Mouse (Mus musculus) G1E (cell line): ENCODE results near the gene A4galt. TPM values are rescaled to one million over a fixed set of nuclear protein-coding genes. Genes with fewer than 3 reads are reported as not detected.

Source experiments
- ATAC-seq: 2 replicates; pipeline ENCODE4 v1.8.0; 2016; ENCODE audit warnings: mild to moderate bottlenecking; ENCODE audit not compliant: insufficient number of reproducible peaks, poor library complexity, low FRiP score, severe bottlenecking; ENCODE audit errors: extremely low read depth
- DNase-seq: peaks from one replicate; pipeline ENCODE4 v3.0.0; 2012; ENCODE audit warnings: low spot score
- H3K27me3 ChIP-seq: 2 replicates; pipeline ENCODE4 v1.6.1; 2012; ENCODE audit warnings: mild to moderate bottlenecking, low read length, inconsistent platforms; ENCODE audit not compliant: insufficient read depth
- H3K36me3 ChIP-seq: replicated peaks from 2 replicates; pipeline ENCODE3; 2012; ENCODE audit warnings: mild to moderate bottlenecking, inconsistent platforms
- H3K4me1 ChIP-seq: 2 replicates; pipeline ENCODE4 v1.6.1; 2012; ENCODE audit warnings: low read depth, low read length, inconsistent platforms, mixed read lengths; ENCODE audit not compliant: insufficient read depth
- H3K4me3 ChIP-seq: 2 replicates; pipeline ENCODE4 v1.5.1; 2012; ENCODE audit warnings: low read depth, mild to moderate bottlenecking, inconsistent platforms, low read length, moderate library complexity, mixed read lengths
- H3K9me3 ChIP-seq: replicated peaks from 2 replicates; pipeline ENCODE4 v1.6.1; 2012; ENCODE audit warnings: inconsistent platforms
- CTCF ChIP-seq: IDR thresholded peaks from 2 replicates; pipeline ENCODE4 v1.5.1; 2012; ENCODE audit warnings: low read depth, low read length, inconsistent platforms, mixed read lengths
- GATA1 ChIP-seq: IDR thresholded peaks from 2 replicates; pipeline ENCODE4 v1.6.1; 2012; ENCODE audit warnings: borderline replicate concordance, low read length, inconsistent platforms, mixed read lengths
- GATA2 ChIP-seq: IDR thresholded peaks from 2 replicates; pipeline ENCODE4 v1.6.1; 2012; ENCODE audit warnings: low read depth, low read length, inconsistent platforms, borderline replicate concordance
- POLR2AphosphoS5 ChIP-seq: IDR thresholded peaks from 2 replicates; pipeline ENCODE4 v1.6.1; 2012; ENCODE audit warnings: low read depth, low read length, inconsistent platforms; ENCODE audit not compliant: insufficient replicate concordance
- TAL1 ChIP-seq: conservative IDR thresholded peaks from 2 replicates; pipeline ENCODE4 v1.6.1; 2012; ENCODE audit warnings: low read depth, low read length, inconsistent platforms, mixed read lengths
- polyA plus RNA-seq: library from polyadenylated mRNA; stranded (reverse); fragments of >175 nt; gene quantifications from 2 replicates; pipeline ENCODE4 v1.2.3, GENCODE M21; 2012
- total RNA-seq, 2 experiments: library from RNA; stranded (forward) in 1 of 2; stranded (reverse) in 1 of 2; fragments of 200-1000 nt in 1 of 2; fragments of >200 nt in 1 of 2; fragmentation: Nextera tagmentation in 1 of 2; gene quantifications; 2 replicates each; pipeline ENCODE4 v1.2.3; 2014 to 2017

A4galt gene
- total and polyA plus RNA-seq, 3 experiments: 0.11 TPM; not detected in 2

DNA sequence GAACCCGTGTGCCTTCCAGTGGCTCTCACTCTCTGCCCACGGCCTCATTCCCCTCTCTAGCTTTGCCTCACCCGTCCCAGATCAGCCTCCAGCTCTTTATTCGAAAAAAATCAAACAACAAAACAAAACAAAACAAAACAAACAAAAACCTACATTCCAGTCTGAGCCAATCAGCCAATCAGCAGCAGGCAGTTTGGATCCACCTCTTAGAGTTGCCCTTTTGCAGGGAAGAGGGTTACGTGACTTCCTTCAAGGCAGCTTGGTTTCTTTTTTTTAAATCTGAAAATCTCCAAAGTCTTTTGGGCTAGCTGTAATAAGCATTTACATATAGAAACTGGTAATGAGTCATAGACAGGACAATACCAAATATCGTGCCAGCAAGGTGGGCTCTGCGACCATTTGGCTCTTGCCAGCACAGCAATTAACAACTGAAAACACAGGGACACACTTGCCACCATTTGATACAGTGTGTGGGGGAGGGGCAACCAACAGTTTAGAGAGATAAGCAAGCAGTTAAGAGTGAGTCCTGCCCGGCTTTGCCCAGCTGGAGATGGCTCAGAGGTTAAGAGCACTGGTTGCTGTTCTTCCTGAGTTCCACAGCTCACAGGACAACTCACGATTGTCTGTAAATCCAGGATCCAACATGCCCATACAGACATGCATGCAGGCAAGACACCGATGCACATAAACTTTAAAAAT lies 2.9 kb upstream of the A4galt start:
- H3K4me3 ChIP-seq: no peak overlapping the region
- H3K4me1 ChIP-seq: peaks cover 6% of the 10 kb centered on the region
- peaks cover 9% of the 10 kb centered on the region; the same call in 1 of the 2 replicates for H3K27me3 ChIP-seq
- ATAC-seq (no peak), DNase-seq (peak; percentile 28)
- no peaks in the 10 kb centered on the region for H3K36me3 ChIP-seq
- peaks cover 5% of the 10 kb centered on the region for H3K9me3 ChIP-seq
- TF ChIP-seq GATA2 (no peak), GATA1 (no peak), TAL1 (no peak), CTCF (no peak), POLR2AphosphoS5 (no peak)

DNA sequence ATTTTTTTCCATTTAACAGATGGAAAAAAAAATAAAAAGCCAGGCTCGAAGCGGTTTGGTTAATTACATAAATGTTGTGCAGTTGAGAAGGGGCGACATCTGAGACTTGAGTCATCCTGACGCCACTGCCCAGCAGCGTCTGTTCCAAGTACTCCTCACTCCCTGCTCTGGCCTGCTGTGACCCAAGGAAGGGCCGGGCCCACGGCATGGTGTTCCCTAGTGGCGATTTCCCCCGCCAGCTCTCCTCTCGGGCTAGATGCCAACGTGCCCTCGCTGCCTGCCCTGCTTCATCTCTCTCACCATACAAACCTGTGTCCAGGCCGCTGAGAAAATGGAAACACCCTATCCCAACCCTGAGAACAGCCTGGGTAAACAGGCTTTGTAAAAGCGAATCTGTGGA lies 486 bp upstream of the A4galt start:
- H3K4me1 ChIP-seq: peaks cover 12% of the 10 kb centered on the region
- peaks cover 10% of the 10 kb centered on the region for H3K27me3 ChIP-seq
- H3K36me3 ChIP-seq: no peaks in the 10 kb centered on the region
- no peak overlapping the region for H3K4me3 ChIP-seq
- peaks cover 5% of the 10 kb centered on the region for H3K9me3 ChIP-seq
- TF ChIP-seq CTCF (no peak), GATA2 (no peak), GATA1 (no peak), TAL1 (no peak), POLR2AphosphoS5 (no peak)
- DNase-seq: no peak
- no peak for ATAC-seq

DNA sequence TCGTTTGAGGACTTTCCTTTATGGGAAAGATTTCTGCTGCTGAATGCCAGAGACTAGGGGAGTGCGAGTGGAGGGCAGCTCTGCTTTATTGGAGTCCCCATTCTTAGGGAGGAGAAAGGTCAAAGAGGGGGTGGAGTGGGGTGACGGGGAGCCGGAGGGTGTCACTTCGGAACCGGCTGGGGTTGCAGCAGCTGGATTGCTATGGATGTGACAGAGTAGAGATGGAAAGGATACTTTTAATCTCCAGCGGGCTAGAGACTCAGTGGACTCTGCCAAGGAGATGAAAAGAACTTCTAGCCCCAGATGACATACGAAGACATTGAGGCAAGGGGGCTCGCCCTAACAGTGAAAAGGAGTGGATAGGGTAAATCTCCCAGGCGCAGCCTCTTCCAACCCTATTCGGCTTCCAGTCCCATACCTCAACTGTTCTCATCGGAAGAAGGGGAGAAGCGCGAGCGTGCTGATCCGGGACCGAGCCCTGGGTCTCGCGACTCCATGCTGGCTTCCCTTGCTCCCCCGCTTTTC lies 861 bp downstream of the A4galt start:
- H3K9me3 ChIP-seq: peaks cover 5% of the 10 kb centered on the region
- no peak for TF ChIP-seq CTCF
- TF ChIP-seq TAL1: no peak
- no peak for TF ChIP-seq GATA1
- TF ChIP-seq POLR2AphosphoS5: no peak
- no peak for TF ChIP-seq GATA2
- peaks cover 15% of the 10 kb centered on the region for H3K27me3 ChIP-seq
- DNase-seq: no peak
- no peak for ATAC-seq
- peaks cover 12% of the 10 kb centered on the region for H3K4me1 ChIP-seq
- H3K4me3 ChIP-seq: no peak overlapping the region
- no peaks in the 10 kb centered on the region for H3K36me3 ChIP-seq

DNA sequence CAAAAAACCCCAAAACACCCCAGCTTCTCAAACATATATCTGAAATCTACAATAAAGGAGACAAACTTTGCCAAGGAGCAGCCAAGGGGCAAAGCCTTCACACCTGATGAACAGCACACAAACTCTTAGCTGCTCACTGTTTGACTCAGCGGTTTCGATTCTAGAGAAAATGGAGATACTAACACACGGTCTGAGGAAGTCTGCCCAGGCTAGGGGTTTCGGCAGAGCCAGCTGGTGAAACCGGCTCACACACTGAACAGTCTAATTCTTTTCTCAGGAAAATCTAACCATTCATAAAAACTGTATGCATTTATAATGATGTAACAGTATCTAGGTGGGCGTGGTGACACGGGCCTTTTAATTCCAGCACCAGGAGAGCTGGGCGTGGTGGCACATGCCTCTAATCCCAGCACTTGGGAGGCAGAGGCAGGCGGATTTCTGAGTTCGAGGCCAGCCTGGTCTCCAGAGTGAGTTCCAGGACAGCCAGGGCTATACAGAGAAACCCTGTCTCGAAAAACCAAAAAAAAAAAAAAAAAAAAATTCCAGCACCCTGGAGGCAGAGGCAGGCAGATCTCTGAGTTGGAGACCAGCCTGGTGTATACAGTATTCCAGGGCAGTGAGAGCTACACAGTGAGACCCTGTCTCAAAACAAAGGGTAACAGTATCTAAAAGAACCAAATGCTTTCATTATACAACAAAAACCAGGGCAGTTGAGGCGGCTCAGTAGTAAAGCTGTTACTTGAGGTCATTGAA lies 1.9 kb downstream of the A4galt start:
- H3K27me3 ChIP-seq: peaks cover 15% of the 10 kb centered on the region

DNA sequence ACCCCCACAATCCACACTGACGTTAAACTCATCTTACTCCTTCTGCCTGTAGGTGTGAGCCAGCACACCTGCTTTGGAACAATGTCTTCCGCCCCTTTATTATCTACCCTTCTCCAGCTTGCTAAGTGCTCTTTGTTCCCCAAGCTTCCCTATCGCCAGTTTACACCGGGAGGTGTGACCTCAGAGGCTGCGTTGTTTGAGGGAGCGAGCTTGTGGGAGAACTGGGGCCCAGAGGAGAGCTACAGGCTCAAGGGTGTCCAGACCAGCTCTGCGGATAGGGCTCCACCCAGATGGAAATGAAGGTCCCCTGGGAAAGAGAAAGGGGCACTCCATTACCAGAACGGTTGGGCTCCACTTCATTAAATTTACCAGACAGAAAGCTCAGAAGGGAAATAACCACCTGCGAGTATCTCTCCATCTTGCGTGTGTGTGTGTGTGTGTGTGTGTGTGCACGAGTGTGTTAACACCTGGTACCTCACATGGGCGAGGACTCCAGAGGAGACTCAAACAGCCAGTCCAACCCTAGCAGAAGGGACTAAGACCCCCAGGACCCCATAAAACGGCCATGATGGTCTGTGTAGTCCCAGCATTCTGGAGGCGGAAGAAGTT lies 3.2 kb downstream of the A4galt start:
- Histone ChIP-seq H3K4me1 (0 out of 2 replicates have a peak, but pooled peaks cover 6% of the 10 kb centered on the region), H3K4me3 (no peak overlapping the region), H3K27me3 (peaks cover 15% of the 10 kb centered on the region), H3K36me3 (no peaks in the 10 kb centered on the region), H3K9me3 (peaks cover 3% of the 10 kb centered on the region; the same call in 1 of the 2 replicates)
- DNase-seq (no peak), ATAC-seq (no peak)
- TF ChIP-seq CTCF (no peak), TAL1 (no peak), POLR2AphosphoS5 (no peak), GATA1 (no peak), GATA2 (no peak)

More for the DNA sequence above, 1.9 kb downstream of the A4galt start:
- no peak overlapping the region for H3K4me3 ChIP-seq
- TF ChIP-seq POLR2AphosphoS5 (no peak), GATA1 (no peak), CTCF (no peak), GATA2 (no peak), TAL1 (no peak)
- no peaks in the 10 kb centered on the region for H3K36me3 ChIP-seq
- DNase-seq: no peak
- no peak for ATAC-seq
- H3K9me3 ChIP-seq: peaks cover 3% of the 10 kb centered on the region; the same call in 1 of the 2 replicates
- H3K4me1 ChIP-seq: peaks cover 11% of the 10 kb centered on the region

DNA sequence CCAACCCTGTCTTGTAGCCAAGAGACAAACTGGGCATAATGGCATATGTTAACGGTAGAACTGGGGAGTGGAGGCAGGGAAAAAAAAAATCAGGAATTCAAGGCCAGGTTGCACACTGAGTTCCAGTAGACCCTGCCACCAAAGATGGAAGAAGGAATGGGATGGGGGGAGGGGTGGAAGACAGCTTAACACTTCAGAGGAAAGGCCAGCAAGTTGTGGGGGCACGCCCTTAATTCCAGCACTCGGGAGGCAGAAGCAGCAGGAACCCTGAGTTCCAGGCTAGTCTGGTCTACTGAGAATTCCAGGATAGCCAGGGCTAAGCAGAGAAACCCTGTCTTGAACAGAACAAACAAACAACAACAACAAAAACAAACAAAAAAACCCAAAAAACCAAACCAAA lies 7.2 kb downstream of the A4galt start:
- peaks cover 6% of the 10 kb centered on the region for H3K27me3 ChIP-seq
- DNase-seq: no peak
- no peak for TF ChIP-seq GATA1
- no peak for TF ChIP-seq GATA2
- TF ChIP-seq TAL1: no peak
- no peak for TF ChIP-seq CTCF
- no peak for TF ChIP-seq POLR2AphosphoS5
- H3K4me3 ChIP-seq: no peak overlapping the region
- H3K9me3 ChIP-seq: no peaks in the 10 kb centered on the region
- H3K4me1 ChIP-seq: 0 out of 2 replicates have a peak, but pooled peaks cover 6% of the 10 kb centered on the region
- ATAC-seq: no peak
- no peaks in the 10 kb centered on the region for H3K36me3 ChIP-seq
